Mouse (Mus musculus) cortical plate, adult 2 months (tissue): ENCODE measurements around the gene Kpna2.

Experiments used
- CTCF ChIP-seq: fragments of 200-500 bp; IDR thresholded peaks from 2 replicates; pipeline ENCODE4 v1.5.1; 2011; ENCODE audit warnings: mild to moderate bottlenecking, control low read depth, low read length; ENCODE audit not compliant: insufficient read depth; ENCODE audit errors: extremely low read depth
- POLR2A ChIP-seq: fragments of 200-500 bp; IDR thresholded peaks from 2 replicates; pipeline ENCODE4 v1.6.1; 2011; ENCODE audit warnings: mild to moderate bottlenecking, low read length, control low read depth; ENCODE audit not compliant: insufficient read depth; ENCODE audit errors: extremely low read depth

DNA sequence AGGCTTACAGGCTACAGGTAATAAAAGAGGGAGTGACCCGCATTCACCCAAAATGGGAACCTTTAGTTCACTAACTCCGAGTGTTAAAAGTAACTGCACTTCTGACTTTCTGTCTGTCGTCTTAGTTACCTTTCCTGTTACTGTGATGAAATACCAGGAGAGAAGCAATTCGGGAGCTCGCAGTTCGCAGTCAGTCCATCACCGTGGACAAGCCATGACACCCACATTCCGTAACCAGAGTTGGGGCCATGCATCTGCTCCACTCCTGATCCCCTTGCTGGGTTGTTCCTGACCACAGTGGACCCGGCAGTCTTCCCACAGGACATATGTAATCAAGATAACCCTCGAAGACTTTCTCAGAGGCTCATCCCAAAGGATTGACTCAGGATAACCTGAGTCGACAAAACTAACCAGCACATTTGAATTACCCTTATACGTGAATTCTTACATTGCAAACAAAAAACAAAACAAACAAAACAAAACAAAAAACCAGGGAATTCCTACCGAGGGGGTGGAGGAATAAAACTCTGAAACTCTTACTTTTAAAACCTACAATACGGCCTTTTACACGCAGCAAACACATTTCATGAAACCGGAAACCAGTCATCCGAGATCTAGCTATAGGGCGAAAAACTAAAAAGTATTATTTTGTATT is 12.5 kb upstream of the Kpna2 start:
- TF ChIP-seq POLR2A (no peak), CTCF (no peak)
